28 mouse cellular contexts compared by ENCODE assay signal in genomic region chrX:118814259-118814658, GRCm38 (mm10).
"Had no signal": no experiment of that assay in that cellular context is flagged by ENCODE, and none has a peak within 500 bp of the region (broad histone marks: within the 10 kb centered on the region; RNA-seq: fewer than 3 reads in every experiment).

No protein-coding gene starts in this region.

- H3K9ac ChIP-seq: limb, embryonic 12.5 days; limb, embryonic 13.5 days; limb, embryonic 15.5 days; liver, embryonic 12.5 days; liver, embryonic 13.5 days; liver, embryonic 14.5 days; liver, embryonic 15.5 days; liver, postnatal 0 days; lung, embryonic 14.5 days; lung, embryonic 15.5 days; midbrain, embryonic 12.5 days; midbrain, embryonic 13.5 days; midbrain, embryonic 15.5 days; neural tube, embryonic 12.5 days had no signal

- H3K36me3 ChIP-seq: limb, embryonic 10.5 days; limb, embryonic 12.5 days; limb, embryonic 13.5 days; limb, embryonic 15.5 days; liver, embryonic 12.5 days; liver, embryonic 13.5 days; liver, embryonic 15.5 days; lung, embryonic 15.5 days; midbrain, embryonic 10.5 days; midbrain, embryonic 12.5 days; midbrain, embryonic 13.5 days; midbrain, embryonic 15.5 days; neural tube, embryonic 12.5 days had no signal

- H3K9me3 ChIP-seq: limb, embryonic 10.5 days; limb, embryonic 12.5 days; limb, embryonic 13.5 days; limb, embryonic 15.5 days; liver, embryonic 12.5 days; liver, embryonic 13.5 days; liver, embryonic 15.5 days; lung, embryonic 15.5 days; megakaryocyte, embryonic 14.5 days; midbrain, embryonic 10.5 days; midbrain, embryonic 12.5 days; midbrain, embryonic 13.5 days; midbrain, embryonic 15.5 days; neural tube, embryonic 12.5 days had no signal

- H3K27ac ChIP-seq: limb, embryonic 10.5 days; limb, embryonic 12.5 days; limb, embryonic 13.5 days; limb, embryonic 15.5 days; liver, embryonic 12.5 days; liver, embryonic 13.5 days; liver, embryonic 14.5 days; liver, embryonic 15.5 days; lung, embryonic 15.5 days; macrophage; midbrain, embryonic 10.5 days; midbrain, embryonic 12.5 days; midbrain, embryonic 13.5 days; midbrain, embryonic 15.5 days; neural tube, embryonic 12.5 days had no signal

- H3K4me1 ChIP-seq: limb, embryonic 10.5 days; limb, embryonic 12.5 days; limb, embryonic 13.5 days; limb, embryonic 15.5 days; liver, embryonic 12.5 days; liver, embryonic 13.5 days; liver, embryonic 15.5 days; lung, embryonic 15.5 days; megakaryocyte, embryonic 14.5 days; midbrain, embryonic 10.5 days; midbrain, embryonic 12.5 days; midbrain, embryonic 13.5 days; midbrain, embryonic 15.5 days; neural tube, embryonic 12.5 days had no signal

- H3K27me3 ChIP-seq: limb, embryonic 12.5 days; limb, embryonic 13.5 days; limb, embryonic 15.5 days; liver, embryonic 12.5 days; liver, embryonic 13.5 days; liver, embryonic 15.5 days; lung, embryonic 15.5 days; megakaryocyte, embryonic 14.5 days; midbrain, embryonic 12.5 days; midbrain, embryonic 13.5 days; midbrain, embryonic 15.5 days; neural tube, embryonic 12.5 days had no signal

- DNase-seq: left cerebral cortex, postnatal 4 days; liver; liver, embryonic 13.5 days; liver, postnatal 0 days; lung, adult 18-20 months; lung, adult 2 months; lung, embryonic 14.5 days; lung, postnatal 10 days; lung, postnatal 14 days; lung, postnatal 36 days; lung, postnatal 4 days; midbrain, embryonic 14.5 days had no signal

- H3K4me3 ChIP-seq: limb, embryonic 10.5 days; limb, embryonic 12.5 days; limb, embryonic 13.5 days; limb, embryonic 15.5 days; liver, embryonic 12.5 days; liver, embryonic 13.5 days; liver, embryonic 15.5 days; lung, embryonic 15.5 days; megakaryocyte, embryonic 14.5 days; midbrain, embryonic 10.5 days; midbrain, embryonic 12.5 days; midbrain, embryonic 13.5 days; midbrain, embryonic 15.5 days; myocyte; neural tube, embryonic 12.5 days had no signal
